Mouse (Mus musculus) cerebellum, adult 2 months (tissue): ENCODE results near the gene Msmp.

Experiments
- CTCF ChIP-seq: fragments of 200-500 bp; IDR thresholded peaks from 2 replicates; pipeline ENCODE4 v1.5.1; 2011; ENCODE audit warnings: low read depth, mild to moderate bottlenecking, control low read depth, low read length, moderate library complexity, borderline replicate concordance; ENCODE audit not compliant: insufficient read depth
- POLR2A ChIP-seq: fragments of 200-500 bp; IDR thresholded peaks from 2 replicates; pipeline ENCODE4 v1.6.1; 2011; ENCODE audit warnings: low read length, control low read depth, borderline replicate concordance; ENCODE audit not compliant: insufficient read depth

DNA sequence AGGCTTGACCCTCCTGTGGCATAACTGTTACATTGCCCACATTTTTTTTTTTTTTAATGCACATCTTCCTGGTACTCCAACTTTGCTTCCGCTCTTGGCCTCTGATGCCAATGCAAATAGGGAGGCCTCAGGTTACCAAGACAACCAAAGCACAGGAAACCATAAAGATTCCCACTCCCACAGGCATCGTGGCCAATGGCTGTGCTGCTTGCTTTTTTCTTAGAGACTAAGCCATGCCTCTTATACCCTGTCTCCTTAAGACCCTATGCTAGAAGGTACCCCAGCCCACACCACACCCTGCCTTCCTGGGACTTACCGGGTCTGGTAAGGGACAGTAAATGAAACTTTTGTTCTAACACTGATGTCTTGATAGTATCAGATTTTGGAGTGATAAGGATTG, 9.2 kb upstream of the Msmp start:
- TF ChIP-seq CTCF, result no peak
- no peak for TF ChIP-seq POLR2A
